Mouse (Mus musculus): ENCODE results near the gene Adrb1.

The Adrb1 gene

DNA sequence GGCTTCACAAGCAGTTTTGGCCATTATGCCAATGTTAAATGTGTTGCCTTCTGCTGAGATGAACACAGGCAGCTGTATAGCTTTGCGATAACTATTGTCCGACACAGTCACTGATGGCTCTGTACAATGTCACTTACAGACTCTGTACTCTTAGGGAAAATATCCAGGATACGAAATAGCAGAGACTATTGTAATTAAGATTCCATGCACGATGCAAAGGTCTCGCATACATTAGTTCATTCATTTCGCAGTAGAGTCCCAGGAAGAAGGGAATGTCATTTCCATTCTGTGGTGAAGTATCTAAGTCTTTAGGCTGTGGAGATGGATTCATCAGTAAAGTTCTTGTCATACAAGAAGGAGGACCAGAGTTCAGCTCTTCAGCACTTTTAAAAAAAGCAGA lies 20.0 kb upstream of the Adrb1 start:
- no peak for DNase-seq (ENCODE audit: extremely low read depth, insufficient read length, low spot score)

DNA sequence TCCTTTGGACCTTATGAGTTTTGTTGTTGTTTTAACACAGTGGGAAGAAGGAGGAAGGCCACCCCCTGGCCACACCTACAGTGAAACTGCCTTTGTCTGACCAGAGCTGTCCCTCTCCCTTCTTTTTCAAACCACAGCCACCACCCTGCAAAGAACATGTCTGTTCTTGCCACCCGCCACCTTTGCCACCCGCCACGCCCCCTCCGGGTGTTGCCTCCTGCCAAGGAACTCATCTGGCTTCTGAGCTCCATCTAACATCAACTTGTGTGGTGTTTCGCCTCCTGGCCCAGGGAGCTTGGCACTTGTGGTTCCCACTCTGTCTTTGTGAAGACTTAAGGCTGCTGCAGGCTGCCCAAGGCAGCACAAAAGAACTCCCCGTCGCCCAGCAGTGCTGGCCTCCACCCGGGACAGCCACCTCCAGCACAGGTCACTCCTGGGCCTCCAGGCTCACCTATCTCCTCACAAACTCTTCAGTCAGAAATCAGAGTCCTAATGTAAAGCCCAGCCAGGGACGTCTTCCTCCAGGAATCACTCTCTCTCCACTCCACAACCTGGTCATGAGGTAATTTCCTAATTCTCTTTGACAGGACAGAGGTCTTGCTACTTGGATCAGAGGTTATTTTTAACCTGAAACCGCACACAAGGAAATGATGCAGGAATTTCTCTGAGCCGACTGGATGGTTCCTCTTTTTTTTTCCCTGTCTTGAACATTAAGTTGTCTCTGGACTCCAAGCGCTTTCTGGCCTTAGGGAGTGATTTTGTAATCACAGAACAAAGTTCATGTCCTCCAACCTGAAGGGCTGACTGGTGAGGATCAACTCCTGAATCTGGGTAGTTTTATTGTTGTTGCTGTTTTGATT lies 18.5 kb upstream of the Adrb1 start:
- DNase-seq (ENCODE audit: extremely low read depth, insufficient read length, low spot score) = peak; percentile 66

DNA sequence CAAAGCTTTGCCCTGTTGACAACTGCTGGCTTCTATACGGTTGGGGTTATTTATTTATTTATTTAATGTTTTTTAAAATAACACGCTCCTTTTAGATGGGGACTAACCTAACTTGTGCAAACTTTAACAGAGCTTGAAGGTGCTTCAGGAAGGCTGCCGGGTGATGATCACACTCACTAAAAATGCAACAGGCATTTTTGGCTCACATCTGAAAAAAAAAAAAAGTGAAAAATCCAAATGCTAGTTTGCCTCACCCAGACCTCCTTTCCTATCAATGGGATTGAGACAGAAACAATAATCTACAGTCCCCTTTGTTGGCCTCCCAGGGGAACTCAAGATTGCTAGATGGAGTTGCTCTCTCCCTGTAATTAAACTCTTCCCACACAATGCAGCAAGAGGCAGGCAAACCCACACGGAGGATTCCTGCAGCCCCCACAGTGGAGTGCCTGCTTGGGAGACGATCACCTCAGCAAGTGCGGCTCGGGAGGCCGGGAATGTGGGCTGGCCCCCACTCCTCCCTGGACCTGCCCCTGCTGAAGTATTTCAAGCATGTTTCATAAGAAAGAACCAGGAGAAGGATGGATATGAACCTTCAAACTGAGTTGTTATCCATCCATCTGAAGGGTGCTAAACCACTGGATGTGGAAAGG lies 16.8 kb upstream of the Adrb1 start:
- peak; percentile 69 for DNase-seq (ENCODE audit: extremely low read depth, insufficient read length, low spot score)

DNA sequence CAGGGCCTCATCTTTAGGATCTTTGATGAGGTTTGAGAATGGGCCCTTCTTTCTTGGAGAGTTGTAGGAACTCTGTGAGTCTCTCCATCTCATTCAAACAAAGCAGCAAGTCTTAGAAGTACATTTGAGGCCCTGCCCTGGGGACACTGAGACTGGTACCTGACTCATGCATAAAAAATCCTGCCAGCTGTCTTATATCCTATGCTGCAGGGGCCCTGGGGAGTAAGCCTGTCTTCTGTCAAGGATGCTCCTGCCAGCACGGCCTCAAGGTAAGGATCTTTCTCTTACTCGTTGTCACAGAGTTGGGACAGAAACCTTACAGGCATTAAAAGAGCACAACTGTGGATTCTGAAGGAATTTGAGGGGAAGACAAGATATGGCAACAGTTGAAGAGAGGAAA lies 13.2 kb upstream of the Adrb1 start:
- DNase-seq (ENCODE audit: extremely low read depth, insufficient read length, low spot score) = peak; percentile 51

DNA sequence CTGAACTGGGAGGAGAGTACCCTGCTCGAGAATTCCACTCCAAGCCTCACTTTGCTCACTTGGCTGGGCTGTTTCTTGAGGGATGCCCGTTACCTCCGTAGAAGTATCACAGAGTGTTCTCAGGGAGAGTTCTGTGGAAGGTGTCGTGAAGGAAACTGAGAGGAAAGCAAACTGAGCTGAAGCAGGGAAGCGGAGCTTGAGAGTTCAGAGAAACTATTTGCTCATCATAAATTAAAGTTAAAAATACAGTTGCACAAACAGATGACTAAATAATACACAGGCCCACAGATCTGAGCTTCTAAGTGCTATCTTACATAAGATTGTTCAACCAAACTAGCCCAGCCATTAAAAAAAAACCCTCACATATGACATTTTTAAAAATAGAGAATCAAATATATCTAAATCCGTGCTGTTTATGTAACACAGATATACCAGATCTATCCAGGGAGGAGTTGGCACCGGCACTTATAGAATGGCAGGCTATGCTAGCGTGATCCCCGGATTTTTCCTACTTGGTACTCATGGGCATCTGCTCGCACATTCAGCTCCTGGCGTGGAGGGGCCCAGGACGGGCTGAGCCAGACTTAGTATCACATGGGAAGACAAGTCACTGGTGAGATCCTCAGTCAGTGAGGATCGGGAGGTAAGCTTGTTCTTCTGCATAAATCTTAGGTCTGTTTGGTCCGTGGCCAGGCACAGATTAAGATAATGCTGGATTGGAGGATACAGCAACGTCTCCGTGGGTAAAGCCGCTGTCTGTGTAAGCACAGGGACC lies 11.7 kb upstream of the Adrb1 start:
- DNase-seq (ENCODE audit: extremely low read depth, insufficient read length, low spot score) = no peak

DNA sequence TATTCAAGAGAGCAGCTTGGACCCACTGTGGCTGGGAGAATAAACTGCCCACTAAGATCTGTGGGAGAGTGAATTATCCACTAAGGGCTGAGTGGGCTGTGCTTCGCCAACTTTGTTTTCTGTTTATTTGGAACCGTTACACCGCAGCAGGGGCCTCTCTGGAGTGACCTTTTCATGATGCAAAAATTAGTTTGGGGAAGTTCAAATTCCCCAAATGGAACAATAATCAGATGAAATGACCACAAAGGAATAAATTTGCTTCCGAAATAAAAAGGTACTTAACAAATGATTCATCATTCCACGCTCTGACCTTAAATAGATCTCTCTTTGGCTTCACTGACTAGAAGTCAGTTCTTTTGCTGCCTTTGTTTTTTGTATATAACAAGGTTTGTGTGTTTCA lies 8.4 kb upstream of the Adrb1 start:
- no peak for DNase-seq (ENCODE audit: extremely low read depth, insufficient read length, low spot score)

DNA sequence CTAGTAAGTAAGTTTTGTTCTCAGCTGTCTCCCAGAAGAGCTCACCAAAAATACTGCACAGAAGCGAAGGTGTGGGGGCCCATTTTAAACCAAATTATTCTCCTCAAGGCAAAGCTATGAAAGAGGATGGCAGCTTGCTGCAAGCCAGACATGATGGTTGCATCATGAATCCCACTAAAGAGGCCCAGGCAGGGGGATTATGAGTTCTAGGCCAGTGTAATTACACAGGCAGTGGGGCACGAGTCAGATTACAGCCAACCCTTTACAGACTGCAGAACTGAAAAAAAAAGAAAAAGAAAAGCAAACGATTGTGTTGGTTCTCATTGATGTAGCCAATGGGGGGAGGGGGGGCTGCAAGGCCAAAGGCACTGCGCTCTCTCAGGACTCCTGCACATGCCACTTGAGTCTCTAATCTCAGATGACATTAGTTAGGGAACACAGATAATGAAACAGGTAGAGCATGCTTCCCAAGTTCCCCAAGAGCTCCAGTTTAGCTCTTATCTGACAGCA lies 7.3 kb upstream of the Adrb1 start:
- no peak for DNase-seq (ENCODE audit: extremely low read depth, insufficient read length, low spot score)

DNA sequence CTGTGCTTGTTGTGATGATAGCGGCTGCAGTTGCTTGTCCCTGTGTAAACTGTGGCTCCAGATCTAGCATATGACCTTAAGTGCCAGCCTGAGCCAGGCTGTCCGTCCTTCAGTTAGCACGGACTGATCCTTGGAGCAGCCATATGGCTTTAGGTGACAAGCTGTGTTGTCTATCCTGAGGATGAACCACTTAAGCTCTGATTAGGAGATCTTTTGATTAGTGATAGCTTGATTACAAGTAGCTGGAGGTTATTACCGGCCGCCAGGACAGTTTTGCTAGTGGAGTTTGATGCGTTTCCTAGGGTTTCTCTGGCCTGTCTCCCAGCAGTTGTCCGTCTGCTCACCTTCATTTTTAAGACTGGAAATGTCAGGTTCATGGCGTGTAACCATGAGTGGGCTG lies 4.0 kb upstream of the Adrb1 start:
- DNase-seq (ENCODE audit: extremely low read depth, insufficient read length, low spot score) = no peak

DNA sequence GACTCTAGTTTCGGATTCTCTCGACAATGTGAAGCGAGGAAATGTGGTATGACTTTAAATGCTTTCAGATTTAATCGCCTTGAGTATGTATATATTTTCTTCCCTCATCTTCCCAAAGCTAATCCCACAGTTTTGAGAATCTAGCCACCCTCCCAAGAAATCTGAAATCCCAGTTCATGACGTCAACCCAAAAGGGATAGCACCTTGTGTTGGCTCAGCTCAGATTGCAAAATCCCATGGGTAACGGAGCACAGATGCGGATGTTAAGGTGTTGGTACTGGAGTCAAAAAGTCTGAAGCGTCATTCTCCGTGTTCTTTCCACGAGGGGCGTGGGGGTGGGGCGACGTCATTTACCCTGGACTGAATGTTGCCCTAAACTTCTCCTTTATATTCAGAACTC lies 1.1 kb upstream of the Adrb1 start:
- DNase-seq (ENCODE audit: extremely low read depth, insufficient read length, low spot score) = no peak

DNA sequence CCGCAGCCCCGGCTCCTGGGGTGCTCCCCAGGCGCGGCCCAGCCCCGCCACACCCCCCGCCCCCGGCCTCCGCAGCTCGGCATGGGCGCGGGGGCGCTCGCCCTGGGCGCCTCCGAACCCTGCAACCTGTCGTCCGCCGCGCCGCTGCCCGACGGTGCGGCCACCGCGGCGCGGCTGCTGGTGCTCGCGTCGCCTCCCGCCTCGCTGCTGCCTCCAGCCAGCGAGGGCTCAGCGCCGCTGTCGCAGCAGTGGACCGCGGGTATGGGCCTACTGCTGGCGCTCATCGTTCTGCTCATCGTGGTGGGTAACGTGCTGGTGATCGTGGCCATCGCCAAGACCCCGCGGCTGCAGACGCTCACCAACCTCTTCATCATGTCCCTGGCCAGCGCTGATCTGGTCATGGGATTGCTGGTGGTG lies 300 bp downstream of the Adrb1 start:
- no peak for DNase-seq (ENCODE audit: extremely low read depth, insufficient read length, low spot score)

DNA sequence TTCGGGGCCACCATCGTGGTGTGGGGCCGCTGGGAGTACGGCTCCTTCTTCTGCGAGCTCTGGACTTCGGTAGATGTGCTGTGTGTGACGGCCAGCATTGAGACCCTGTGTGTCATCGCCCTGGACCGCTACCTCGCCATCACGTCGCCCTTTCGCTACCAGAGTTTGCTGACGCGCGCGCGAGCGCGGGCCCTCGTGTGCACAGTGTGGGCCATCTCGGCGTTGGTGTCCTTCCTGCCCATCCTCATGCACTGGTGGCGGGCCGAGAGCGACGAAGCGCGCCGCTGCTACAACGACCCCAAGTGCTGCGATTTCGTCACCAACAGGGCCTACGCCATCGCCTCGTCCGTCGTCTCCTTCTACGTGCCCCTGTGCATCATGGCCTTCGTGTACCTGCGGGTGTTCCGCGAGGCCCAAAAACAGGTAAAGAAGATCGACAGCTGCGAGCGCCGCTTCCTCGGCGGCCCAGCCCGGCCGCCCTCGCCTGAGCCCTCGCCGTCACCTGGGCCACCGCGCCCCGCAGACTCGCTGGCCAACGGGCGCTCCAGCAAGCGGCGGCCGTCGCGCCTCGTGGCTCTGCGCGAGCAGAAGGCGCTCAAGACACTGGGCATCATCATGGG lies 822 bp downstream of the Adrb1 start:
- no peak for DNase-seq (ENCODE audit: extremely low read depth, insufficient read length, low spot score)

DNA sequence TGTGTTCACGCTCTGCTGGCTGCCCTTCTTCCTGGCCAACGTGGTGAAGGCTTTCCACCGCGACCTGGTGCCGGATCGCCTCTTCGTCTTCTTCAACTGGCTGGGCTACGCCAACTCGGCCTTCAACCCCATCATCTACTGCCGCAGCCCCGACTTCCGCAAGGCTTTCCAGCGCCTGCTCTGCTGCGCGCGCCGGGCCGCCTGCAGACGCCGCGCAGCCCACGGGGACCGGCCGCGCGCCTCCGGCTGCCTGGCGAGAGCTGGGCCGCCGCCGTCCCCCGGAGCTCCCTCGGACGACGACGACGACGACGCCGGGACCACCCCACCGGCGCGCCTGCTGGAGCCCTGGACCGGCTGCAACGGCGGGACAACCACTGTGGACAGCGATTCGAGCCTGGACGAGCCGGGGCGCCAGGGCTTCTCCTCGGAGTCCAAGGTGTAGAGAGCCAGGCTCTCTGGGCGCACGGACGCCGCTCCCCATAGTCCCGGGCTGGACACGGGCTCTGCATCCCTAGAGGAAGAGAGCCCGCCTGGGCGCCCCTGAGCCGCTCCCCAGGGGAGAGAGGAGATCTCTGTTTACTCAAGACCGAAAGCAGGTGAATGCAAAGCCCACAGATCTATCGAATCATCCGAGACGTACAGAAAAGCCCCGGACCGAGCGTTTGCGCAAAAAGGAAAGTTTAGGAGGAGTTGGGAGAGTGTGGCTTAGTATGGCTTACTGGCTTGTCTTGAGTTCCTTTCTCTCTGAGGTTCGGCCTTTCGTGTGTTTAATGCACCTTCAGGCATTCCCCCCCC lies 1.5 kb downstream of the Adrb1 start:
- no peak for DNase-seq (ENCODE audit: extremely low read depth, insufficient read length, low spot score)

DNA sequence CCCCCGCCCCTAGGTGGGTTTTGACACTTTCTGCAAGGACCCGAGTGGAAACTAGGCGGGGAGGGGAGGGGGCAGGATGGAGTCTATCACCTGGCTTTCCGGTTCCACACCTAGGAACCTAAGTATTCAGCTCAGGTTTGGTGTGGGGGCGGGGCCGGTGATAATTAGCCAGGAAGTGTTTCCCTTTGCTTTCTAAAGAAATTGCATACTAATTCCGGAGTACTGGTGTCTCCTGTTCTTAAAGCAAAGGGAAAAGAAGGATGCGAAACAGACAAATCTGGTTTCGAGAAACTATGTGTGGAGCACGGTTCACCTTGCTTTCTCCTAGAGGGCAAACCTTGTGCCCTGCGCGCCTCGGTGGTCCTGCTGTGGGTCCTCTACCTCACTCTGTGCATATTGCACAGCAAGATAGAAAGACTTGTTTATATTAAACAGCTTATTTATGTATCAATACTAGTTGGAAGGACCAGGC lies 2.2 kb downstream of the Adrb1 start:
- no peak for DNase-seq (ENCODE audit: extremely low read depth, insufficient read length, low spot score)

DNA sequence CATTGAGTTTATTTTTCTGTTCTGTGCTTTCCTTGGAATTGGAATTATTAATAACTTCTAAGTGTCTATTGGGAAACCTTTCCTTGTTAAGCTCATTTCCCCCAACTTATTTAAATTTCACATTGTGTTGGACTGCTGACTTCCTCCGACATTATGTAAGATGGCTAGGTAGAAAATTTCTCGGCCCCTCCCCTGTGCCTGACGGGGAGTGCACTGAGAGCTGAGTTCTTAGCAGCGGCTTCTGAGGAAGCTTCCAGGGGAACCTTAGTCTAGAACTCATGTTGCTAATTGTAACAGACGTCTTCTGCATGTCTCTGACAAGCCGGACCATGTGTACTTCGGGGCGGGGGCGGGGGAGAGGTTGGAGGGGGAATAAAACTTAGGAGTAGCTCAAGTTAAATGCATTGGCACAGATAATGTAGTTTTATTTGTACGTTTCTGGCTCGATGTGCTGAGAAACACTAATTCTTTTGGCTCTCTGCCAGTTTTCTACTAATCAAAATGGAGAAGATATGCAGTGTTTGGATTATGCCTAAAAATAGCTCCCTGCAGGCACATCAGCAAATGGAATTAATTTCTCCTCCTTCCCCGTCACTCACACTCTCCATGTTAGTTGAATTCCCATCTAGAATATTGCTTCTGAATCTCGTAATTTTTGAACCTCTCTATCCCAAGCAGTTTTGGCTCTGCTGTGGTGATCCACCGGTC lies 5.3 kb downstream of the Adrb1 start:
- no peak for DNase-seq (ENCODE audit: extremely low read depth, insufficient read length, low spot score)

DNA sequence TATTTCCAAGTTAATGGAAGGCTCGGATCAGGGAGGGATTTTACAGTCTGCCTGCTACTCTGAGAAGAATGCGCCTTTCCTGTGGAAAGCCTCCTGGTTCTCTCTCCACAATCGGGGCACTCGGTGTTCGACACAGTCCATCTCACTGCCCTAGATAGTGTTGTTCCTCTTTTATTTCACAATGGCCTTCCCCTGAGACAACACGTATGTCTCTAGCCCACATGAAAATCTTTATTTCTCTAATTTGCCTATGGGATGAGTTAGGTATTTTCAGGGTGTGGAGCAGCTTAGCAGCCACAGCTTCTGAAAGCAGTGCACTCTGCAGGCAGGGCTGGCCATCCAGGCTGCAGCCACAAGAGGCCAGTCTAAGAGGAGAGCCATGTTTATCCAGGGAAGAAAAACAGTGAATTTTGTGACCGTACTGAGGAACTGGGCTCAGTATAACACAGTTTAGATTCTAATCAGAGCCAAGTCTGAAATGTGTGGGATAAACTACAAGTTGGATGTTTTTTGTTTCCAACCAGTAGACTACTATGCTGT lies 12.1 kb downstream of the Adrb1 start:
- no peak for DNase-seq (ENCODE audit: extremely low read depth, insufficient read length, low spot score)

DNA sequence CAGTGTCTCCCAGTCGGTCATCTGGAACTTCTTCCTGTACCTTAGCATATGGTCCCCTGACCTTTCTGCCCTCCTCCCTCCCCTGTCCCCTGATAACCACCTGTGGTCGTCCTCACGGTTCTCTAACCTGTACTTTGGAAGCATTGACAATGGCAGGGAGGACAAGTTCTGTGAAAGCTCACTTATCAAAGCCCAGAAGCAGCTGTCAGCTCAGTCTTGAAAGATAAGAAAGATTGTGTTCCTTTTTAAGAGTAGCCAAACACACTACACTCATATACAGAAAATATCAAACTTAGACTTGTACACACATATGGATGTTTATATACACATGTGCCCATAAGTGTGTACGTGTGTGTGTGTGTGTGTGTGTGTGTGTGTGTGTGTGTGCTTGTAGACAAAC lies 13.7 kb downstream of the Adrb1 start:
- no peak for DNase-seq (ENCODE audit: extremely low read depth, insufficient read length, low spot score)

DNA sequence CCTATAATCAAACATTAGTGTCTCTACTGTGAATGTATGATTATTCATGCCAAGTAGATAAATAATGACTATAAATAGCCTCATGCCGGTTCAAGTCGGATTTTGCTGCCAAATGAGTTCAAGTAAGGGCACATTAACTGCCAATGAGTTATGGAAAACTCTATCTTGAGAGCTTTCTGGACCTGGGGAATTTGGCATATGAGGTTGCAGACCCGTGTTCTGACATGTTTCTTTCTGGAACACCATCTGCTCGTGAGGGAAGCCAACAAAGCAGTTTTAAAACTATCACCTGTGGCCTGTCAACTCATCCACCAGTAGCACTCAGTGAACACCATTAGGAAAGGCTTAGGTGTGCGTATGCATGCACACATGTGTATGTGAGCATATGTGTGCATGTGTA lies 14.3 kb downstream of the Adrb1 start:
- no peak for DNase-seq (ENCODE audit: extremely low read depth, insufficient read length, low spot score)

DNA sequence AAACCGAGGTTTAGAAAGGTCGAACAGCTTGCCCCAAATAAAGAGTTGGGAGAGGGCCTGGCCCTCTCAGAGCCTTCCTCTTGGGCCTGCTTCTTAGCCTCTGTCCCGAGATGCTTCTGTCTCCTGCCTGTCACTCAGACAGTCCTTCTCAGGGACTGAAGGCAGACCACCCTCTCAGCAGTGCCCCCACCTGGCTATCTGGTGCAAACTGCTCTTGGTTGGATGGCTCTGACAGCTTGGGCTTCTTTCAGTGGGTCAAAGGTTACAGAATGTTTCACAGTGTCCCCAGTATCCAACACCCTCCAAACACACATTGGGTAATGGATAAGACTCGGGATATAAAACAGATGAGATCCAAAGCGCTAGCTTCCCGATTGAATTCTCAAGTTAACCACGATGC lies 23.1 kb downstream of the Adrb1 start:
- DNase-seq (ENCODE audit: extremely low read depth, insufficient read length, low spot score) = no peak

DNA sequence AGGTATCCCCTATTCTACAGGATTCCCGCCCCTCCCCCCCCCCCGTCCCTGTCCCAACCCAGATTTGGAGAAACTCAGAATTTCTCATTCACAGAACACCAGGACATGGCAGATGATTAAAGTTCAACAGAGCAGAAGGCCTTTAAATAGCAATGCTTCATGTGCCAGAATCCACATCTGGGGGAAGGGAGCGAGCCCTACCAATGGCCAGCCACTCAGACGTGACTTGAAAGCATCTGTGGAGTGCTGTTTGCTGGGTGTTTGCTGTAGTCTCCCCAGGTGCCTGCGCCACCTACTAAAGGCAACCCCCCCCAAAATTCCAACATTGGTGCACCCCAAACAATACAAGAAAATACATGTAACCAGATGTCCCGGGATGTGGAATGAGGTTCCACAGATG lies 23.5 kb downstream of the Adrb1 start:
- DNase-seq (ENCODE audit: extremely low read depth, insufficient read length, low spot score) = no peak

All from 3134 (cell line).